Mouse (Mus musculus): ENCODE data around the gene Hist1h2ah. TPM values are rescaled to one million over a fixed set of nuclear protein-coding genes. Genes with fewer than 3 reads are reported as not detected.

Hist1h2ah gene
- polyA plus RNA-seq, 1 experiment = 2.2 TPM

GRCm38 (mm10) chr13:22026058-22027031 lies 9.0 kb downstream of the Hist1h2ah start:
- Histone ChIP-seq H3K79me2 (ENCODE audit: control insufficient read depth, insufficient read depth) (no peaks in the 10 kb centered on the region), H3K27me3 (ENCODE audit: control insufficient read depth, insufficient read depth, insufficient read length) (no peaks in the 10 kb centered on the region), H3ac (ENCODE audit: control insufficient read depth, insufficient read length) (no peak overlapping the region), H3K4me2 (ENCODE audit: low read depth) (peak overlapping the region; percentile 88), H3K36me3 (ENCODE audit: control insufficient read depth, insufficient read depth) (no peaks in the 10 kb centered on the region), H3K4me3 (peak overlapping the region; percentile 29)
- TF ChIP-seq TCF3 (IDR thresholded peaks at IDR 0.05; ENCODE audit: insufficient read length, low read depth) (no peak), USF1 (IDR thresholded peaks at IDR 0.05; ENCODE audit: low read depth) (no peak), SRF (IDR thresholded peaks at IDR 0.05; ENCODE audit: control insufficient read depth, insufficient read length, low read depth) (no peak), CEBPB (IDR thresholded peaks at IDR 0.05; ENCODE audit: insufficient read depth, poor library complexity, severe bottlenecking) (no peak), TCF12 (IDR thresholded peaks at IDR 0.05; ENCODE audit: insufficient read depth, poor library complexity, severe bottlenecking) (no peak), MYOD1 (IDR thresholded peaks at IDR 0.05; ENCODE audit: control insufficient read depth in 1 of 3, insufficient read length in 2 of 3, low read depth in 2 of 3) (no peak), REST (IDR thresholded peaks at IDR 0.05; ENCODE audit: insufficient read depth, insufficient read length) (no peak), POLR2A (IDR thresholded peaks at IDR 0.05; ENCODE audit: insufficient read length, low read depth) (no peak), MAX (IDR thresholded peaks at IDR 0.05; ENCODE audit: low read depth) (no peak), E2F4 (IDR thresholded peaks at IDR 0.05; ENCODE audit: insufficient read depth) (no peak), POLR2AphosphoS2 (IDR thresholded peaks at IDR 0.05; ENCODE audit: insufficient read length, low read depth) (no peak), MYOG (IDR thresholded peaks at IDR 0.05; ENCODE audit: control insufficient read depth in 1 of 3, insufficient read depth in 1 of 3, insufficient read length in 2 of 3, low read depth in 2 of 3) (no peak)

DNA sequence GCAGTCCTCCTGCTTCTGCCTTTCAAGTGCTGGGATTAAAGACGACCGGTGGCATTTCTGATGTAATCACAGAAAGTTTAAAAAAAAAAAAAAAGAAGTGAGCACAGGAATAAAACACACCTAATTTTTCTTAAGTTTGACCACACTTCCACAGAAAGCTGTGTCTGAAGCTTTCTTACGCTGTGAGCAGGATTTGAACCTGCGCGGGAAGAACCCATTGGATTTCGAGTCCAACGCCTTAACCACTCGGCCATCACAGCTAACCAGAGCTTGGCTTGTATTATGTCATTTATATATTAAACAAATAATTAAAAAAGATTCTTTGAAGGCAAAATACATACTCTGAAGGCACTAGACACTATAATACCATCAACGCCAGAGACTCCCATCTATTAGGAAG lies 13.1 kb downstream of the Hist1h2ah start:
- Histone ChIP-seq H3K36me3 (ENCODE audit: control insufficient read depth, insufficient read depth) (no peaks in the 10 kb centered on the region), H3K27me3 (ENCODE audit: control insufficient read depth, insufficient read depth, insufficient read length) (no peaks in the 10 kb centered on the region), H3K4me3 (peak overlapping the region; percentile 52), H3K79me2 (ENCODE audit: control insufficient read depth, insufficient read depth) (no peaks in the 10 kb centered on the region), H3K4me2 (ENCODE audit: low read depth) (peak overlapping the region; percentile 79), H3ac (ENCODE audit: control insufficient read depth, insufficient read length) (no peak overlapping the region)
- TF ChIP-seq E2F4 (IDR thresholded peaks at IDR 0.05; ENCODE audit: insufficient read depth) (peak; percentile 55), SRF (IDR thresholded peaks at IDR 0.05; ENCODE audit: control insufficient read depth, insufficient read length, low read depth) (no peak), CEBPB (IDR thresholded peaks at IDR 0.05; ENCODE audit: insufficient read depth, poor library complexity, severe bottlenecking) (0 out of 2 replicates have a peak, but pooled peaks have one; percentile 10), POLR2AphosphoS2 (IDR thresholded peaks at IDR 0.05; ENCODE audit: insufficient read length, low read depth) (no peak)

DNA sequence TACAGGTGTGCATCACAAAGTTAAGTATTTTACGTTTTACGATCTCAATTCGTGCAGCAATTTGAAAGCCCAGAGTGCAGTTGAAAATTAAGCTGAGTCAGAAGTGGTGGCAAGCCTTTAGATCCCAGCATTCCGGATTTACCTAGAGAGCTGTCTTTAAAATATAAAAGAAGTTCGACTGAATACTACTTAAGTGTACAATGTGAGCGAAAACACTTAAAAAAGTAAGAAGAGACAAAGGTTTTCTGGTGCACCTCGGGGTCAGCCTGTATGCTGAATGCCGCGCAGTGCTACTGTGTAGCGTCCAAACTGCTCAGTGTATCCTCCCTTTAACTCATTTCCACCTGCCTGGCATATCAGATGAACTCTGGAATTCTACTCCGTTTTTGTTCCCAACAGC lies 13.8 kb downstream of the Hist1h2ah start:
- H3K79me2 ChIP-seq (ENCODE audit: control insufficient read depth, insufficient read depth) = no peaks in the 10 kb centered on the region
- no peaks in the 10 kb centered on the region for H3K27me3 ChIP-seq (ENCODE audit: control insufficient read depth, insufficient read depth, insufficient read length)
- H3K4me3 ChIP-seq = peak overlapping the region; percentile 52
- no peak overlapping the region for H3ac ChIP-seq (ENCODE audit: control insufficient read depth, insufficient read length)
- H3K36me3 ChIP-seq (ENCODE audit: control insufficient read depth, insufficient read depth) = no peaks in the 10 kb centered on the region
- no peak for TF ChIP-seq TCF3 (IDR thresholded peaks at IDR 0.05; ENCODE audit: insufficient read length, low read depth)
- no peak for TF ChIP-seq MAX (IDR thresholded peaks at IDR 0.05; ENCODE audit: low read depth)
- TF ChIP-seq POLR2AphosphoS2 (IDR thresholded peaks at IDR 0.05; ENCODE audit: insufficient read length, low read depth) = no peak
- TF ChIP-seq POLR2A (IDR thresholded peaks at IDR 0.05; ENCODE audit: insufficient read length, low read depth) = no peak
- peak overlapping the region; percentile 79 for H3K4me2 ChIP-seq (ENCODE audit: low read depth)

DNA sequence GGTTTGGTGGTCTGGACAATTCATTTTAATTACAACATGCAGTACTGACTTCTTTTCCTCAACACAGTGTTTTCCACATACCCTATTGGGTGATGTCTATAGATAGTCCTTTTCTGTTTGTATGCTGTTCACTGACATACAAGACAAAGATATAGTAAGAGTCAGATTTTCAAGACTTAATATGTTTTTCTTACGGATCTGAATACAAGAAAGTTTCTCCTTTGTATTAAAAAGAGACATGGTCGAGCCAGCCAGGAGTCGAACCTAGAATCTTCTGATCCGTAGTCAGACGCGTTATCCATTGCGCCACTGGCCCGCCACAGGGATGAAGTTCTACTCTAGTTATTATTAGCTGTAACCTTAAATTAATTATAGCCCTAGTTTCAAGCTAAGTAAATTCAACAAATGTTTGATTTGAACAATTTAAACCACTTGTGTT lies 14.4 kb downstream of the Hist1h2ah start:
- H3K4me3 ChIP-seq = peak overlapping the region; percentile 52
- no peaks in the 10 kb centered on the region for H3K27me3 ChIP-seq (ENCODE audit: control insufficient read depth, insufficient read depth, insufficient read length)
- TF ChIP-seq E2F4 (IDR thresholded peaks at IDR 0.05; ENCODE audit: insufficient read depth) (peak; percentile 14), MYOD1 (IDR thresholded peaks at IDR 0.05; ENCODE audit: control insufficient read depth in 1 of 3, insufficient read length in 2 of 3, low read depth in 2 of 3) (no peak)
- H3K36me3 ChIP-seq (ENCODE audit: control insufficient read depth, insufficient read depth) = no peaks in the 10 kb centered on the region
- no peaks in the 10 kb centered on the region for H3K79me2 ChIP-seq (ENCODE audit: control insufficient read depth, insufficient read depth)
- peak overlapping the region; percentile 79 for H3K4me2 ChIP-seq (ENCODE audit: low read depth)
- H3ac ChIP-seq (ENCODE audit: control insufficient read depth, insufficient read length) = no peak overlapping the region

DNA sequence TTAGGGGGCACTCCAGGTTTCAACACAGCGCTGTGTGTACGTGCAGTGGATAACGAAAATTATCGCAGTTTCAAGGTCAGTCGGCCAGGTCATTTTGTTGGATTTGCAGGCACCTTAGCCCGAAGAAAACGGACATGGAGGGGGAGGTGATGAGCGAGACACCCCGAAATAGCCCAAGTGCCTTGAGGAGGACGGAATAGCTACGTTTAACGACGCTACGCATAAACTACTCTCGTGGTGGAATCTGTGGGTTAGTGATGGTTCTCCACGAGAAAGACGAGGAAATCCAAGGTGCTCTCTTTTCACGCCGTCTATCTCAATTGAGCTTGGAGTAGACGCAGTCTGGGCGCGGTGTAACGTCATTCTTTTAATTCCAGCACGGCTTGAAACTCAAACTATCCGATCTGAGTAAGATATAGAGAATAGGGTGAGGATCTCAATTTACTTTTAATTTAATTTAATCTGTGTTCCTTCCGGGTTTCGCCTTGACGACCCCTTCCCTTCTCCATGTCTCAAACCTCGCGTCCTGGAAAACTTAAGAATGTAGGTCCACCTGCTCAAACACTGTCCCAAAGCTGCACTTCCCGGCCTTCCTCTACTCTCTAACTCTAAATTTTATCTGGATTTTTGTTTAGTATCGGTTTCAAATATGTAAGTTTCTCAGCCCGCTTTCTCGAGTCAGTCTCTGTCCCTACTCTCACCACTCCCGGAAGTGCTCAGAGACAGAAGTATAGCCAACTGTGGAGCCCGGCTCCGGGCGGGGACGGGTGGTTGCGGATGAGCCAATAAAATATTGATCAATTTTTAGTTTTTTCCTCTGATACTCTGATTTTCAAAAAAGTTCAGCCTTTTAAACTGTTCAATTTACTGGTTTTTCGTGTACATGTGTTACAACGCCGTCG lies 15.2 kb downstream of the Hist1h2ah start:
- TF ChIP-seq POLR2AphosphoS2 (IDR thresholded peaks at IDR 0.05; ENCODE audit: insufficient read length, low read depth) (no peak), REST (IDR thresholded peaks at IDR 0.05; ENCODE audit: insufficient read depth, insufficient read length) (no peak), POLR2A (IDR thresholded peaks at IDR 0.05; ENCODE audit: insufficient read length, low read depth) (no peak), TCF3 (IDR thresholded peaks at IDR 0.05; ENCODE audit: insufficient read length, low read depth) (no peak), E2F4 (IDR thresholded peaks at IDR 0.05; ENCODE audit: insufficient read depth) (no peak), CEBPB (IDR thresholded peaks at IDR 0.05; ENCODE audit: insufficient read depth, poor library complexity, severe bottlenecking) (no peak), SRF (IDR thresholded peaks at IDR 0.05; ENCODE audit: control insufficient read depth, insufficient read length, low read depth) (no peak), MAX (IDR thresholded peaks at IDR 0.05; ENCODE audit: low read depth) (no peak), MYOD1 (IDR thresholded peaks at IDR 0.05; ENCODE audit: control insufficient read depth in 1 of 3, insufficient read length in 2 of 3, low read depth in 2 of 3) (no peak)
- peak overlapping the region; percentile 52 for H3K4me3 ChIP-seq
- H3K4me2 ChIP-seq (ENCODE audit: low read depth) = peak overlapping the region; percentile 79
- no peak overlapping the region for H3ac ChIP-seq (ENCODE audit: control insufficient read depth, insufficient read length)
- no peaks in the 10 kb centered on the region for H3K79me2 ChIP-seq (ENCODE audit: control insufficient read depth, insufficient read depth)
- no peaks in the 10 kb centered on the region for H3K36me3 ChIP-seq (ENCODE audit: control insufficient read depth, insufficient read depth)
- H3K27me3 ChIP-seq (ENCODE audit: control insufficient read depth, insufficient read depth, insufficient read length) = no peaks in the 10 kb centered on the region
